Mouse (Mus musculus) G1E (cell line): ENCODE measurements at regions not wholly inside any gene's neighbourhood (a gene's known extent, or its start where the extent isn't known, plus 50 kb on each side); places are given as distances from the start of the nearest gene placed in this dataset.

Source experiments
- CTCF ChIP-seq: IDR thresholded peaks from 2 replicates; pipeline ENCODE4 v1.5.1; 2012; ENCODE audit warnings: low read depth, low read length, inconsistent platforms, mixed read lengths
- GATA2 ChIP-seq: IDR thresholded peaks from 2 replicates; pipeline ENCODE4 v1.6.1; 2012; ENCODE audit warnings: low read depth, low read length, inconsistent platforms, borderline replicate concordance
- POLR2AphosphoS5 ChIP-seq: IDR thresholded peaks from 2 replicates; pipeline ENCODE4 v1.6.1; 2012; ENCODE audit warnings: low read depth, low read length, inconsistent platforms; ENCODE audit not compliant: insufficient replicate concordance

DNA sequence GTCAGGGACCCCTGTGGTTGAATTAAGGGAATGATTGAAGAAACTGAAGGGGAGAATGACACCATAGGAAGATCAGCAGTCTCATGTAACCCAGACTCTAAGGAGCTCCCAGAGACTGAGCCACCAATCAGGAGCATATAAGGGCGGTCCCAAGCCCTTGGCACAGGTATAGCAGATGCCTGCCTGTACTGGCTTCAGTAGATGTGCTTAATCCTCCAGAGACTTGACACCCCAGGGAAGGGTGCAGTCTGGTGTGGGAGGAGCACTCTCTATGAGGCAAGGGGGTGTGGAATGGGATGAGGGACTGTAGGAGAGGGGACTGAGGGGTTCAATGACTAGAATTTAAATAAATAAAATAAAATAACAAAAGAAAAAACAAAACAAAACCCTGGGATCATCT, 298.7 kb downstream of the Ppp1r3a start:
- TF ChIP-seq CTCF (no peak), GATA2 (no peak), POLR2AphosphoS5 (no peak)
